Mouse (Mus musculus): ENCODE data around the gene Kat7.

The Kat7 gene

GRCm38 (mm10) chr11:95333805-95334204 lies 23.8 kb upstream of the Kat7 start:
- DNase-seq (ENCODE audit: low read depth), result peak; percentile 83

- no peak for DNase-seq (ENCODE audit: low read depth)
Observed at GRCm38 (mm10) chr11:95333209-95333608, 23.2 kb upstream of the Kat7 start.

GRCm38 (mm10) chr11:95330662-95331061 lies 20.6 kb upstream of the Kat7 start:
- DNase-seq (ENCODE audit: low read depth), result no peak

- no peak for DNase-seq (ENCODE audit: low read depth)
Observed at GRCm38 (mm10) chr11:95328629-95329028, 18.6 kb upstream of the Kat7 start.

- DNase-seq (ENCODE audit: low read depth), result no peak
Observed at GRCm38 (mm10) chr11:95326243-95326642, 16.2 kb upstream of the Kat7 start.

- DNase-seq (ENCODE audit: low read depth), result no peak
Observed at GRCm38 (mm10) chr11:95325832-95326231, 15.8 kb upstream of the Kat7 start.

- DNase-seq (ENCODE audit: low read depth), result no peak
Observed at GRCm38 (mm10) chr11:95324181-95324580, 14.1 kb upstream of the Kat7 start.

GRCm38 (mm10) chr11:95320010-95320409 lies 10.0 kb upstream of the Kat7 start:
- peak; percentile 61 for DNase-seq (ENCODE audit: low read depth)

GRCm38 (mm10) chr11:95319506-95319905 lies 9.5 kb upstream of the Kat7 start:
- no peak for DNase-seq (ENCODE audit: low read depth)

GRCm38 (mm10) chr11:95318116-95318515 lies 8.1 kb upstream of the Kat7 start:
- no peak for DNase-seq (ENCODE audit: low read depth)

- no peak for DNase-seq (ENCODE audit: low read depth)
Observed at GRCm38 (mm10) chr11:95315215-95315955, 5.3 kb upstream of the Kat7 start.

- DNase-seq (ENCODE audit: low read depth), result no peak
Observed at GRCm38 (mm10) chr11:95311425-95311807, 1.4 kb upstream of the Kat7 start.

GRCm38 (mm10) chr11:95310648-95311424 lies 790 bp upstream of the Kat7 start:
- peak; percentile 42 for DNase-seq (ENCODE audit: low read depth)

GRCm38 (mm10) chr11:95309510-95310006 lies 488 bp downstream of the Kat7 start:
- peak; percentile 96 for DNase-seq (ENCODE audit: low read depth)

GRCm38 (mm10) chr11:95307526-95307925 lies 2.5 kb downstream of the Kat7 start:
- no peak for DNase-seq (ENCODE audit: low read depth)

- no peak for DNase-seq (ENCODE audit: low read depth)
Observed at GRCm38 (mm10) chr11:95305600-95305999, 4.4 kb downstream of the Kat7 start.

GRCm38 (mm10) chr11:95301772-95302171 lies 8.3 kb downstream of the Kat7 start:
- no peak for DNase-seq (ENCODE audit: low read depth)

GRCm38 (mm10) chr11:95299886-95300285 lies 10.2 kb downstream of the Kat7 start:
- DNase-seq (ENCODE audit: low read depth), result no peak

- DNase-seq (ENCODE audit: low read depth), result no peak
Observed at GRCm38 (mm10) chr11:95298146-95298545, 11.9 kb downstream of the Kat7 start.

- DNase-seq (ENCODE audit: low read depth), result no peak
Observed at GRCm38 (mm10) chr11:95295736-95296135, 14.3 kb downstream of the Kat7 start.

GRCm38 (mm10) chr11:95293017-95293624 lies 16.9 kb downstream of the Kat7 start:
- no peak for DNase-seq (ENCODE audit: low read depth)

GRCm38 (mm10) chr11:95291998-95292397 lies 18.0 kb downstream of the Kat7 start:
- no peak for DNase-seq (ENCODE audit: low read depth)

- no peak for DNase-seq (ENCODE audit: low read depth)
Observed at GRCm38 (mm10) chr11:95282331-95282730, 27.7 kb downstream of the Kat7 start.
